Mouse (Mus musculus) heart, postnatal 0 days (tissue): Measurements from ENCODE around the gene Cdc42se1. TPM values are rescaled to one million over a fixed set of nuclear protein-coding genes. Genes with fewer than 3 reads are reported as not detected.
A peak's percentile ranks its signal among the peaks of the same experiment; 100 is the strongest.

Experiments used
- ATAC-seq: fragments of 200-750 bp; cut with Nextera tagmentation; 2 replicates; pipeline ENCODE4 v1.8.0; 2017; ENCODE audit warnings: low read depth, moderate number of reproducible peaks, moderate library complexity; ENCODE audit not compliant: insufficient read depth
- DNase-seq: peaks from one replicate; pipeline ENCODE4 v3.0.0-alpha.2; 2016; ENCODE audit warnings: low spot score
- H3K27ac ChIP-seq: fragments of 300-500 bp; sonication (generic); 2 replicates; pipeline ENCODE4 v1.5.1; 2014; ENCODE audit warnings: low read depth, mild to moderate bottlenecking
- H3K27me3 ChIP-seq: fragments of 300-500 bp; sonication (generic); 2 replicates; pipeline ENCODE4 v1.6.1; 2014; ENCODE audit warnings: low read length, mixed read lengths; ENCODE audit not compliant: control insufficient read depth, insufficient read depth
- H3K36me3 ChIP-seq: fragments of 300-500 bp; sonication (generic); replicated peaks from 2 replicates; pipeline ENCODE4 v1.6.1; 2014; ENCODE audit warnings: low read length, mixed read lengths; ENCODE audit not compliant: control insufficient read depth, insufficient read depth
- H3K4me1 ChIP-seq: fragments of 300-500 bp; sonication (generic); 2 replicates; pipeline ENCODE4 v1.6.1; 2014; ENCODE audit warnings: antibody characterized with exemption; ENCODE audit not compliant: control insufficient read depth, insufficient read depth
- H3K4me2 ChIP-seq: fragments of 300-500 bp; sonication (generic); 2 replicates; pipeline ENCODE4 v1.6.1; 2014; ENCODE audit warnings: low read depth, mild to moderate bottlenecking, low read length, moderate library complexity
- H3K4me3 ChIP-seq: fragments of 300-500 bp; sonication (generic); 2 replicates; pipeline ENCODE4 v1.5.1; 2014; ENCODE audit warnings: low read depth, low read length
- H3K9ac ChIP-seq: fragments of 300-500 bp; sonication (generic); replicated peaks from 2 replicates; pipeline ENCODE4 v1.6.1; 2014; ENCODE audit warnings: low read depth, low read length, mixed read lengths
- H3K9me3 ChIP-seq: fragments of 300-500 bp; sonication (generic); replicated peaks from 2 replicates; pipeline ENCODE4 v1.6.1; 2016; ENCODE audit warnings: low read length; ENCODE audit not compliant: control insufficient read depth
- CTCF ChIP-seq: IDR thresholded peaks from 2 replicates; pipeline ENCODE4 v1.5.1; 2016; ENCODE audit warnings: antibody characterized with exemption, control low read depth, low read depth
- EP300 ChIP-seq: IDR thresholded peaks from 2 replicates; pipeline ENCODE4 v1.6.1; 2016; ENCODE audit warnings: antibody characterized with exemption, low read depth
- WGBS: fragments of 180-500 bp; shearing (Covaris S2); extraction: QIAGEN DNeasy Blood & Tissue Kit; methylation state at CpG from one replicate; pipeline ENCODE4 v1.1.7; 2014; 5-methylcytosine and 5-hydroxymethylcytosine counted together
- polyA plus RNA-seq: library from polyadenylated mRNA; unstranded; fragments of >200 nt; fragmentation: Nextera tagmentation; extraction: Ambion mirVana; gene quantifications from 2 replicates; pipeline ENCODE4 v1.2.1, GENCODE M21; 2015
- total RNA-seq: library from RNA; depleted of rRNA; stranded (reverse); fragments of >200 nt; gene quantifications from 2 replicates; pipeline ENCODE4 v1.2.3, GENCODE M21; 2014; ENCODE audit warnings: low replicate concordance

Gene Cdc42se1
- total and polyA plus RNA-seq, 2 experiments from 2014 or later, result 33.6 to 78.2 TPM

- Histone ChIP-seq H3K4me1 (0 out of 2 replicates have a peak, but pooled peaks cover 5% of the 10 kb centered on the region), H3K27me3 (no peaks in the 10 kb centered on the region), H3K9ac (no peak overlapping the region), H3K36me3 (peaks cover 29% of the 10 kb centered on the region), H3K4me3 (no peak overlapping the region), H3K4me2 (no peak overlapping the region), H3K9me3 (no peaks in the 10 kb centered on the region), H3K27ac (no peak overlapping the region)
- TF ChIP-seq EP300 (no peak), CTCF (no peak)
- no peak for ATAC-seq
- no peak for DNase-seq
- WGBS, result 71% methylated on average over 6 of the region's 6 CpGs
These were observed 10.5 kb downstream of the Cdc42se1 start for GRCm38 (mm10) chr3:95239022-95239421.

- no peak for TF ChIP-seq CTCF
- no peak for TF ChIP-seq EP300
- Histone ChIP-seq H3K27me3 (no peaks in the 10 kb centered on the region), H3K36me3 (peaks cover 20% of the 10 kb centered on the region), H3K4me3 (no peak overlapping the region), H3K4me1 (0 out of 2 replicates have a peak, but pooled peaks cover 5% of the 10 kb centered on the region), H3K9me3 (no peaks in the 10 kb centered on the region), H3K9ac (no peak overlapping the region), H3K27ac (no peak overlapping the region), H3K4me2 (no peak overlapping the region)
- ATAC-seq, result no peak
- WGBS, result 85% methylated on average over 12 of the region's 12 CpGs
- no peak for DNase-seq
These were observed 11.4 kb downstream of the Cdc42se1 start for GRCm38 (mm10) chr3:95239971-95240370.

GRCm38 (mm10) chr3:95240900-95241299 lies 12.4 kb downstream of the Cdc42se1 start:
- 37% methylated on average over 17 of the region's 17 CpGs for WGBS
- Histone ChIP-seq H3K27ac (no peak overlapping the region), H3K4me3 (no peak overlapping the region), H3K4me1 (0 out of 2 replicates have a peak, but pooled peaks cover 5% of the 10 kb centered on the region), H3K27me3 (no peaks in the 10 kb centered on the region), H3K9me3 (no peaks in the 10 kb centered on the region), H3K9ac (peak overlapping the region; percentile 19; the same call in 1 of the 2 replicates), H3K4me2 (no peak overlapping the region), H3K36me3 (peaks cover 10% of the 10 kb centered on the region)
- DNase-seq, result no peak
- TF ChIP-seq EP300 (no peak), CTCF (no peak)
- ATAC-seq, result peak; percentile 8; the same call in 1 of the 2 replicates

GRCm38 (mm10) chr3:95241498-95241897 lies 13.0 kb downstream of the Cdc42se1 start, which contains the start of gene Gm128:
Gm128 (minus strand) TSS chr3:95241598.
- ATAC-seq (no peak), DNase-seq (no peak)
- H3K9ac ChIP-seq, result peak within 1 kb of the TSS; percentile 19; the same call in 1 of the 2 replicates
- TF ChIP-seq EP300 (no peak), CTCF (no peak)
- 75% methylated on average over 7 of the region's 7 CpGs for WGBS
- H3K9me3 ChIP-seq, result no peaks in the 10 kb centered on the region
- 0 out of 2 replicates have a peak, but pooled peaks cover 5% of the 10 kb centered on the region for H3K4me1 ChIP-seq
- H3K27ac ChIP-seq, result no peak within 1 kb of the TSS
- peaks cover 4% of the 10 kb centered on the region for H3K36me3 ChIP-seq
- no peaks in the 10 kb centered on the region for H3K27me3 ChIP-seq
- no peak within 1 kb of the TSS for H3K4me3 ChIP-seq
- no peak within 1 kb of the TSS for H3K4me2 ChIP-seq

GRCm38 (mm10) chr3:95243086-95243485 lies 14.6 kb downstream of the Cdc42se1 start:
- Histone ChIP-seq H3K9ac (no peak overlapping the region), H3K27ac (no peak overlapping the region), H3K4me1 (0 out of 2 replicates have a peak, but pooled peaks cover under 1% of the 10 kb centered on the region), H3K4me2 (no peak overlapping the region), H3K9me3 (no peaks in the 10 kb centered on the region), H3K36me3 (no peaks in the 10 kb centered on the region), H3K4me3 (no peak overlapping the region), H3K27me3 (no peaks in the 10 kb centered on the region)
- WGBS, result 63% methylated on average over 2 of the region's 2 CpGs
- no peak for ATAC-seq
- DNase-seq, result no peak
- TF ChIP-seq EP300, result no peak
- no peak for TF ChIP-seq CTCF

- DNase-seq (no peak), ATAC-seq (no peak)
- Histone ChIP-seq H3K27me3 (no peaks in the 10 kb centered on the region), H3K4me1 (no peaks in the 10 kb centered on the region), H3K27ac (no peak overlapping the region), H3K9ac (no peak overlapping the region), H3K36me3 (no peaks in the 10 kb centered on the region; the same call in 1 of the 2 replicates), H3K4me3 (no peak overlapping the region), H3K9me3 (no peaks in the 10 kb centered on the region), H3K4me2 (no peak overlapping the region)
- no peak for TF ChIP-seq CTCF
- no peak for TF ChIP-seq EP300
- 65% methylated on average over 5 of the region's 5 CpGs for WGBS
These were observed 18.1 kb downstream of the Cdc42se1 start for GRCm38 (mm10) chr3:95246465-95247231.
